Mouse (Mus musculus) liver, embryonic 15.5 days (tissue): ENCODE data around the gene Hist1h2bj. TPM values are rescaled to one million over a fixed set of nuclear protein-coding genes. Genes with fewer than 3 reads are reported as not detected.
"Not testable (repeated sequence)": the region's sequence is repeated elsewhere in the genome, so short reads cannot be mapped to it uniquely, and the experiment has no call there.

Source experiments
- ATAC-seq: fragments of 200-750 bp; cut with Nextera tagmentation; 2 replicates; pipeline ENCODE4 v1.8.0; 2017; ENCODE audit warnings: moderate number of reproducible peaks, mild to moderate bottlenecking, moderate library complexity; ENCODE audit not compliant: insufficient read depth
- H3K27ac ChIP-seq: fragments of 300-500 bp; sonication (generic); replicated peaks from 2 replicates; pipeline ENCODE4 v1.5.1; 2015; ENCODE audit warnings: mild to moderate bottlenecking, inconsistent platforms
- H3K27me3 ChIP-seq: fragments of 300-500 bp; sonication (generic); 2 replicates; pipeline ENCODE4 v1.6.1; 2015; ENCODE audit warnings: mild to moderate bottlenecking, inconsistent platforms
- H3K36me3 ChIP-seq: fragments of 300-500 bp; sonication (generic); replicated peaks from 2 replicates; pipeline ENCODE4 v1.6.1; 2015; ENCODE audit warnings: moderate library complexity, mild to moderate bottlenecking, inconsistent platforms
- H3K4me1 ChIP-seq: fragments of 300-500 bp; sonication (generic); replicated peaks from 2 replicates; pipeline ENCODE4 v1.6.1; 2015; ENCODE audit warnings: inconsistent platforms
- H3K4me2 ChIP-seq: fragments of 300-500 bp; sonication (generic); 2 replicates; pipeline ENCODE4 v1.6.1; 2015; ENCODE audit warnings: moderate library complexity, mild to moderate bottlenecking, inconsistent platforms
- H3K4me3 ChIP-seq: fragments of 300-500 bp; sonication (generic); replicated peaks from 2 replicates; pipeline ENCODE4 v1.5.1; 2015; ENCODE audit warnings: mild to moderate bottlenecking, inconsistent platforms
- H3K9ac ChIP-seq: fragments of 300-500 bp; sonication (generic); 2 replicates; pipeline ENCODE4 v1.6.1; 2015; ENCODE audit warnings: moderate library complexity, mild to moderate bottlenecking, inconsistent platforms
- H3K9me3 ChIP-seq: fragments of 300-500 bp; sonication (generic); replicated peaks from 2 replicates; pipeline ENCODE4 v1.6.1; 2016; ENCODE audit warnings: inconsistent platforms
- WGBS: fragments of 180-500 bp; shearing (Covaris S2); methylation state at CpG from one replicate; pipeline ENCODE4 v1.1.7; 2015; ENCODE audit warnings: mixed read lengths; ENCODE audit not compliant: insufficient replicate concordance; 5-methylcytosine and 5-hydroxymethylcytosine counted together
- polyA plus RNA-seq: library from polyadenylated mRNA; unstranded; fragments of >200 nt; fragmentation: Nextera tagmentation; extraction: Ambion mirVana; gene quantifications from 2 replicates; pipeline ENCODE4 v1.2.1, GENCODE M21; 2015

The Hist1h2bj gene
- polyA plus RNA-seq, 1 experiment from 2014 or later: 17.5 TPM

DNA sequence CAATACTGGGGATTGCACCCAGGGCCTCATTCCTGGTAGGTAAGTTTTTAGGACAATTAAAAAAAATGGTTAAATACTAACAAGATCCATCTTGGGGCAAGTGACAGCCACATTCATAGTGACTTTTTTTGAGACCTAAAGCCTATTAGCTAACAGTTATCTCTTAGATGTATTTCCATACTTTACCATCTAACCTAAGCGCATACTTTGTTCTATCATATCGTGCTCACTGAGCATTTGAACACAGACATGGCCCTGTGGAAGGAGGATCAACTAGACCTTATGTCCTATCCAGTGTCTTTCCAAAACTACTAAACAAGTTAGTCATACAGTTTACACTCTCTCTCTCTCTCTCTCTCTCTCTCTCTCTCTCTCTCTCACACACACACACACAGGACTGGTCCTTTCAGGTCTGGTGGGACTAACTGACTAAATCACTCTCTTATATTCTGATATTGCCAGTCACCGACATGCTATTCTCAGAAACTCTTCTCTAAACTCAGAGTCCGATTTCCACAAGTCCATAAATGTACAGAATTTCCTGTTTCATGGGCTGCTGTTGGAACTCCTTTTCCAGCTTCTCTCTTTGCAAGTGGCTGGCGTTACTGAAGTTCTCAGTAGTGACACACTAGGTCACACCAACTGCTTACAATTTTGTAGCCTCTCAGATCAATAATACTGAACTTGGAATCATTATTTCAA lies 9.1 kb upstream of the Hist1h2bj start:
- ATAC-seq: no peak
- Histone ChIP-seq H3K4me2 (peak overlapping the region; percentile 69), H3K4me1 (peaks cover 54% of the 10 kb centered on the region), H3K4me3 (peak overlapping the region; percentile 58), H3K9me3 (no peaks in the 10 kb centered on the region), H3K27me3 (no peaks in the 10 kb centered on the region), H3K36me3 (no peaks in the 10 kb centered on the region), H3K27ac (peak overlapping the region; percentile 100), H3K9ac (peak overlapping the region; percentile 76)
- 31% methylated on average over 5 of the region's 5 CpGs for WGBS

- WGBS: 0% methylated on average over 10 of the region's 14 CpGs
- no peaks in the 10 kb centered on the region for H3K9me3 ChIP-seq
- peaks cover 53% of the 10 kb centered on the region for H3K4me1 ChIP-seq
- H3K4me2 ChIP-seq: peak overlapping the region; percentile 69
- no peaks in the 10 kb centered on the region for H3K27me3 ChIP-seq
- no peak for ATAC-seq
- peak overlapping the region; percentile 58 for H3K4me3 ChIP-seq
- peak overlapping the region; percentile 76 for H3K9ac ChIP-seq
- no peaks in the 10 kb centered on the region for H3K36me3 ChIP-seq
- peak overlapping the region; percentile 100 for H3K27ac ChIP-seq
These were observed 8.4 kb upstream of the Hist1h2bj start for GRCm38 (mm10) chr13:22034443-22035266.

GRCm38 (mm10) chr13:22035267-22036148 lies 7.5 kb upstream of the Hist1h2bj start, which contains the start of the genes Hist1h2ah and Hist1h2bk:
Hist1h2ah (minus strand) TSS chr13:22035568.
Hist1h2bk (plus strand) TSS chr13:22035870.
- Histone ChIP-seq H3K4me1 (peaks cover 57% of the 10 kb centered on the region), H3K4me3 (peak within 1 kb of the TSS; percentile 58), H3K4me2 (peak within 1 kb of the TSS; percentile 75), H3K9ac (peak within 1 kb of the TSS; percentile 76), H3K27ac (peak within 1 kb of the TSS; percentile 100)
- under 1% methylated on average over 25 of the region's 69 CpGs for WGBS
- not testable (repeated sequence) for H3K27me3 ChIP-seq, H3K9me3 ChIP-seq, H3K36me3 ChIP-seq
- peak; percentile 91 for ATAC-seq

DNA sequence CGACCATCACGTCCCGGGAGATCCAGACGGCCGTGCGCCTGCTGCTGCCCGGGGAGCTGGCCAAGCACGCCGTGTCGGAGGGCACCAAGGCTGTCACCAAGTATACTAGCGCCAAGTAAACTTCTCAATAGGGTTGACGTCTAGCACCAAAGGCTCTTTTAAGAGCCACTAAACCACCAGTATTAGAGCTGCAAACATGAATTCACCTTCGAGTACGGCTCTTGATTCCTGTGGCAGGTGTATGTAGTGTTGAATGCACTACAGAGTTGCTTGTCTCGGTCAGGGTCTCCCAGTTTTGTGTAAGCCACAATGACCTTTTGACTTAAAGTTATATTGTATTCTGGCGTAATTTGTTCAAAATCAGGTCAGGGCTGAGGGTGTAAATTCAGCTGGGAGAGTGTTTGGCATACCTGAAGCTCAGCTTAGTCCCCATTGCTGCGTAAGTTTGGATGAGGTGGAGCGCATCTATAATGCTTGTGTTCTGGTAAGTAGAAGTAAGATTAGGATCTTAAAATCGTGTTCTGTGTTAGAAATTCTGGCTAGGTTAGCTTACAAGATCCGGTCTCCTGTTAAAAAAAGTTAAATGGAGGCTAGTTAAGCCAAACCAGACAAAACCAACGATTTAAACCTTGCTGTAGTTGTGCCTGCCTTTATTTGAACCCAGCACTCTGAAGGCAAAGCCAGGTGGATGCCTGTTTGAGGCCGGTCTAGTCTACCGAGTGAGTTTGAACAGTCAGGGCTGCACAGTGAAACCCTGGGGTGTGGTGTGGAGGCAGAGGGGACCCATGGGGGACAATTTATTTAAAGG lies 6.7 kb upstream of the Hist1h2bj start:
- Histone ChIP-seq H3K9me3 (no peaks in the 10 kb centered on the region), H3K4me1 (peaks cover 60% of the 10 kb centered on the region), H3K36me3 (no peaks in the 10 kb centered on the region), H3K9ac (peak overlapping the region; percentile 71), H3K4me3 (peak overlapping the region; percentile 55), H3K4me2 (peak overlapping the region; percentile 75), H3K27me3 (no peaks in the 10 kb centered on the region), H3K27ac (peak overlapping the region; percentile 100)
- 1% methylated on average over 22 of the region's 23 CpGs for WGBS
- peak; percentile 20 for ATAC-seq

DNA sequence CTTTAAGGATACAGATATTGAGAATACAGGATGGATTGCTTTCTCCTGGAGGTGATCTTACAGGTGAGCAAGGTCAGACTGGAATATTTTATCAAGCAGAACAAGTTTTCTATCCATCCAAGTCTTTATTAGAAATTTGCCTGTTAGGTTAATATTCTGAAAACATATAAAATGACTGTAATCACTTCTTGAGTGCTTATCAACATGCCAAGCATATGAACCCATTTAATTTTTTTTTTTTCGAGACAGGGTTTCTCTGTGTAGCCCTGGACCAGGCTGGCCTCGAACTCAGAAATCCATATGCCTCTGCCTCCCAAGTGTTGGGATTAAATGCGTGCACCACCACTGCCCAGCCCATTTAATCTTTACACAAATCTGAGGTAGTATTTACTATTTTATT lies 6.0 kb upstream of the Hist1h2bj start:
- no peaks in the 10 kb centered on the region for H3K36me3 ChIP-seq
- H3K27me3 ChIP-seq: no peaks in the 10 kb centered on the region
- peaks cover 62% of the 10 kb centered on the region for H3K4me1 ChIP-seq
- H3K9me3 ChIP-seq: no peaks in the 10 kb centered on the region
- H3K9ac ChIP-seq: peak overlapping the region; percentile 71
- H3K27ac ChIP-seq: peak overlapping the region; percentile 100
- peak overlapping the region; percentile 75 for H3K4me2 ChIP-seq
- no peak for ATAC-seq
- H3K4me3 ChIP-seq: peak overlapping the region; percentile 55
- 41% methylated on average over 3 of the region's 3 CpGs for WGBS

GRCm38 (mm10) chr13:22037415-22037814 lies 5.6 kb upstream of the Hist1h2bj start:
- H3K4me2 ChIP-seq: peak overlapping the region; percentile 75
- H3K9ac ChIP-seq: peak overlapping the region; percentile 71
- no peaks in the 10 kb centered on the region for H3K36me3 ChIP-seq
- peak overlapping the region; percentile 100 for H3K27ac ChIP-seq
- H3K27me3 ChIP-seq: no peaks in the 10 kb centered on the region
- peaks cover 62% of the 10 kb centered on the region for H3K4me1 ChIP-seq
- WGBS: 39% methylated on average over 2 of the region's 2 CpGs
- ATAC-seq: no peak
- no peaks in the 10 kb centered on the region for H3K9me3 ChIP-seq
- H3K4me3 ChIP-seq: peak overlapping the region; percentile 55

- H3K4me3 ChIP-seq: peak overlapping the region; percentile 56
- 52% methylated on average over 5 of the region's 5 CpGs for WGBS
- peak overlapping the region; percentile 72 for H3K4me2 ChIP-seq
- H3K9me3 ChIP-seq: no peaks in the 10 kb centered on the region
- peaks cover 50% of the 10 kb centered on the region for H3K4me1 ChIP-seq
- no peak for ATAC-seq
- peak overlapping the region; percentile 100 for H3K27ac ChIP-seq
- peak overlapping the region; percentile 65 for H3K9ac ChIP-seq
- no peaks in the 10 kb centered on the region for H3K36me3 ChIP-seq
- H3K27me3 ChIP-seq: no peaks in the 10 kb centered on the region
These were observed 3.6 kb upstream of the Hist1h2bj start for GRCm38 (mm10) chr13:22039364-22039763.

DNA sequence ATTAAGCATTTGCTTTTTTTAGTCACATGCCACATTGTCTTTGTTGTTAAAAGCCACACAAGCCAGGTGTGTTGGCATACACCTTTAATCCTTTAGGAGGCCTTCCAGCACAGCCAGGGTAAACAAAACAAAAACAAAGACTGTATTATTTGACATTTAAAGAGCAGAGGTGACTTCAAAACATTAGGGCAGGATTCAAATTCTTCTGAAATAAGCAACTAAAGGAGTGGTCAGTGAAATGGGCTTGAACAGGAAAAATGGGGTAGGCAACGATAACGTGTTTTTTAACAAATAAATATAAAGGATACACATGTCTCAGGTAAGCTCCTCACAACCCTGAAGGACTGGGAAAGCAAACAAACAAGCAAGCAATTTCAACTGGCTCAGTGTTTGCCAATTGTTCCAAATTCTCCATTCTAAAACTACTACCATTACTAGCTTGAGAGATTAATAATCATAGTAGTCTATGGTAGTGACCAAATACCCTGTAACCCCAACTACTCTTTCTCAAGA lies 3.0 kb upstream of the Hist1h2bj start:
- no peak for ATAC-seq
- peaks cover 56% of the 10 kb centered on the region for H3K4me1 ChIP-seq

DNA sequence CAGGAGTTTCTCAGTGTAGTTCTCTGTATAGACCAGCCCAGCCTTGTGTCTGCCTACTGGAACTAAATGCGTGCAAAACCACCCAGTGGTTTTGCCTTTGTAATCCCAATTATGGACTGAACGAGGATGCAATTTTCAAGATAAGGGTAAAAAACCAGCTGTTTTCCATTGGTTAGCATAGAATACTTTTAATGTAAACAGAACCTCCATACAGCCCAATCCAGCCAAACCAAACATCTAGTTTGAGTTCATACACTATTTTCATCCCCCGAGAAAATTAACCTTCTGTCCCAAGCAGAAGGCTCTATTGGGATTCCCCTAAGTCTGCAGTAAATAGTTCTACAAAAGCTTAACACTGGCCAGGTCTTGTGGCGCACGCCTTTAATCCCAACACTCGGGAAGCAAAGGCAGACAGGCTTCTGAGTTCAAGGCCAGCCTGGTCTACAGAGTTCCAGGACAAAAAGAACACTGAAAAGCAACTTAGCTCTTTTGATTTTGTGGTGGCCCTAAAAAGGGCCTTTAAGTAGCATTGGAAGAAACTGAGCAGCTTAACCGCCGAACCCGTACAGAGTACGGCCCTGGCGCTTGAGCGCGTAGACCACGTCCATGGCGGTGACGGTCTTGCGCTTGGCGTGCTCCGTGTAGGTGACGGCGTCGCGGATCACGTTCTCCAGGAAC lies 2.4 kb upstream of the Hist1h2bj start:
- H3K27me3 ChIP-seq: no peaks in the 10 kb centered on the region
- H3K27ac ChIP-seq: peak overlapping the region; percentile 100
- WGBS: under 1% methylated on average over 24 of the region's 24 CpGs
- no peaks in the 10 kb centered on the region for H3K9me3 ChIP-seq
- peak overlapping the region; percentile 72 for H3K4me2 ChIP-seq
- H3K36me3 ChIP-seq: no peaks in the 10 kb centered on the region
- peak overlapping the region; percentile 65 for H3K9ac ChIP-seq
- peaks cover 62% of the 10 kb centered on the region for H3K4me1 ChIP-seq
- H3K4me3 ChIP-seq: peak overlapping the region; percentile 56
- ATAC-seq: peak; percentile 40

More for the DNA sequence above, 3.0 kb upstream of the Hist1h2bj start:
- Histone ChIP-seq H3K9ac (peak overlapping the region; percentile 65), H3K4me3 (peak overlapping the region; percentile 56), H3K36me3 (no peaks in the 10 kb centered on the region), H3K9me3 (no peaks in the 10 kb centered on the region), H3K4me2 (peak overlapping the region; percentile 72), H3K27me3 (no peaks in the 10 kb centered on the region), H3K27ac (peak overlapping the region; percentile 100)
- WGBS: 4% methylated on average over 2 of the region's 2 CpGs
